Mouse (Mus musculus) intestine, postnatal 0 days (tissue): ENCODE results near the gene Nr5a2. TPM values are rescaled to one million over a fixed set of nuclear protein-coding genes. Genes with fewer than 3 reads are reported as not detected.
A peak's percentile ranks its signal among the peaks of the same experiment; 100 is the strongest.

Experiments used
- ATAC-seq: fragments of 200-750 bp; cut with Nextera tagmentation; 2 replicates; pipeline ENCODE4 v1.8.0; 2017; ENCODE audit warnings: mild to moderate bottlenecking, moderate TSS enrichment, moderate library complexity
- H3K27ac ChIP-seq: fragments of 300-500 bp; sonication (generic); 2 replicates; pipeline ENCODE4 v1.5.1; 2014; ENCODE audit warnings: mild to moderate bottlenecking, low read depth, low read length, moderate library complexity
- H3K27me3 ChIP-seq: fragments of 300-500 bp; sonication (generic); replicated peaks from 2 replicates; pipeline ENCODE4 v1.6.1; 2014; ENCODE audit warnings: low read length, mixed read lengths; ENCODE audit not compliant: control insufficient read depth, insufficient read depth
- H3K36me3 ChIP-seq: fragments of 300-500 bp; sonication (generic); 2 replicates; pipeline ENCODE4 v1.6.1; 2014; ENCODE audit warnings: mild to moderate bottlenecking, moderate library complexity; ENCODE audit not compliant: control insufficient read depth, insufficient read depth
- H3K4me1 ChIP-seq: fragments of 300-500 bp; sonication (generic); replicated peaks from 2 replicates; pipeline ENCODE4 v1.6.1; 2014; ENCODE audit warnings: antibody characterized with exemption, low read length, mixed read lengths; ENCODE audit not compliant: control insufficient read depth, insufficient read depth
- H3K4me2 ChIP-seq: fragments of 300-500 bp; sonication (generic); replicated peaks from 2 replicates; pipeline ENCODE4 v1.6.1; 2014; ENCODE audit warnings: low read depth, mild to moderate bottlenecking, moderate library complexity
- H3K4me3 ChIP-seq: fragments of 300-500 bp; sonication (generic); 2 replicates; pipeline ENCODE4 v1.5.1; 2014; ENCODE audit warnings: low read depth, low read length
- H3K9ac ChIP-seq: fragments of 300-500 bp; sonication (generic); 2 replicates; pipeline ENCODE4 v1.6.1; 2014; ENCODE audit warnings: mild to moderate bottlenecking, low read depth, low read length
- H3K9me3 ChIP-seq: fragments of 300-500 bp; sonication (generic); 2 replicates; pipeline ENCODE4 v1.6.1; 2016; ENCODE audit warnings: mixed run types; ENCODE audit not compliant: control insufficient read depth
- CTCF ChIP-seq: sonication (generic); IDR thresholded peaks from 2 replicates; pipeline ENCODE4 v1.5.1; 2016; ENCODE audit warnings: low read depth, mild to moderate bottlenecking, control low read depth, antibody characterized with exemption, moderate library complexity
- WGBS: fragments of 180-500 bp; shearing (Covaris S2); extraction: QIAGEN DNeasy Blood & Tissue Kit; methylation state at CpG from one replicate; pipeline ENCODE4 v1.1.7; 2014; 5-methylcytosine and 5-hydroxymethylcytosine counted together
- polyA plus RNA-seq: library from polyadenylated mRNA; unstranded; fragments of >200 nt; fragmentation: Nextera tagmentation; extraction: Ambion mirVana; gene quantifications from 2 replicates; pipeline ENCODE4 v1.2.1, GENCODE M21; 2015

The Nr5a2 gene
- polyA plus RNA-seq, 1 experiment from 2014 or later = 3.9 TPM

- H3K4me1 ChIP-seq = peaks cover 18% of the 10 kb centered on the region
- peak overlapping the region; percentile 37 for H3K4me2 ChIP-seq
- no peak overlapping the region; the same call in 1 of the 2 replicates for H3K27ac ChIP-seq
- no peak for TF ChIP-seq CTCF
- no peak overlapping the region for H3K9ac ChIP-seq
- no peaks in the 10 kb centered on the region for H3K27me3 ChIP-seq
- no peaks in the 10 kb centered on the region for H3K9me3 ChIP-seq
- WGBS = 30% methylated on average over 2 of the region's 2 CpGs
- ATAC-seq = no peak
- H3K4me3 ChIP-seq = no peak overlapping the region
- H3K36me3 ChIP-seq = no peaks in the 10 kb centered on the region
Measured at GRCm38 (mm10) chr1:136894753-136895152, 65.5 kb downstream of the Nr5a2 start.

DNA sequence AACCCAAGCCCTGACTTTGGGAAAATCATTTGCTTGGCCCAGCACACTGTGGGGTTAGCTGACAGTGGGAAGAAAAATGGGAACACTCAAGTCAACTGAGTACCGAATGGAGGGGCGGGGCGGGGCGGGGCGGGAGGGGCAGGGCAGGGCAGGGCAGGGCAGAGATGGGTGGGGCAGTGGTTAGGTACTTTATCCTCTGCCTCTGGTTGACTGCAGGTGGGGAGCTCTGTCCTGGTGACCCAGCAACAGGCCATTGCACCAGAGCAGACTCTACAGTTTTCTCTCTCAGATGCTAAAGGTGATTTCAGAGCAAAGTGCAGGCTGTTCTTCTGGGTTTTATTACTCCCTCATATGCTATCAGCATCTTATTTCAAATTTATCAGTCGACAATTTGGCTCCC lies 67.1 kb downstream of the Nr5a2 start:
- no peaks in the 10 kb centered on the region for H3K36me3 ChIP-seq
- no peaks in the 10 kb centered on the region for H3K27me3 ChIP-seq
- 47% methylated on average over 6 of the region's 6 CpGs for WGBS
- no peak overlapping the region for H3K27ac ChIP-seq
- no peak overlapping the region for H3K4me2 ChIP-seq
- no peak for TF ChIP-seq CTCF
- peaks cover 18% of the 10 kb centered on the region for H3K4me1 ChIP-seq
- no peaks in the 10 kb centered on the region for H3K9me3 ChIP-seq
- H3K9ac ChIP-seq = no peak overlapping the region
- no peak overlapping the region for H3K4me3 ChIP-seq
- ATAC-seq = peak; percentile 73

DNA sequence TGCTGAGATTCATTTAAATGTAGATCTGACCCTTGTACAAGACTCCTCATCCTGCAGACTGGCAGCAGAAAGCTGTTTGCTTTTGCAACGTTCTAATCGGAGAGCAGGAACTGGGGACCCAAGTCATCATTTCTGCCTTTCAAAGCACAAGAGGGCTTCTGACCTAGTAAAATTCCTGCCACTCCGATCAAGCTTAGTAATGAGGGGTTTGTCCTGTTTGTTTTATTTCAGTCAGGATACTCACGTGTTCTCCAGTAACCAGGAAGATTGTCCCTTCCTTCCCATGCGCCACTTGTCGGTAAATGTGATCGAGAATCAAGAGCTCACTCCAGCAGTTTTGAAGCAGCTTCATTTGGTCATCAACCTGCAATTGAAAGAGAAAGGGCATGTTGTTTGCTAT lies 69.8 kb downstream of the Nr5a2 start:
- Histone ChIP-seq H3K4me2 (no peak overlapping the region), H3K9ac (no peak overlapping the region), H3K27me3 (no peaks in the 10 kb centered on the region), H3K27ac (no peak overlapping the region), H3K9me3 (no peaks in the 10 kb centered on the region), H3K4me1 (peaks cover 17% of the 10 kb centered on the region), H3K36me3 (no peaks in the 10 kb centered on the region; the same call in 1 of the 2 replicates), H3K4me3 (no peak overlapping the region)
- no peak for ATAC-seq
- no peak for TF ChIP-seq CTCF
- 56% methylated on average over 7 of the region's 7 CpGs for WGBS

DNA sequence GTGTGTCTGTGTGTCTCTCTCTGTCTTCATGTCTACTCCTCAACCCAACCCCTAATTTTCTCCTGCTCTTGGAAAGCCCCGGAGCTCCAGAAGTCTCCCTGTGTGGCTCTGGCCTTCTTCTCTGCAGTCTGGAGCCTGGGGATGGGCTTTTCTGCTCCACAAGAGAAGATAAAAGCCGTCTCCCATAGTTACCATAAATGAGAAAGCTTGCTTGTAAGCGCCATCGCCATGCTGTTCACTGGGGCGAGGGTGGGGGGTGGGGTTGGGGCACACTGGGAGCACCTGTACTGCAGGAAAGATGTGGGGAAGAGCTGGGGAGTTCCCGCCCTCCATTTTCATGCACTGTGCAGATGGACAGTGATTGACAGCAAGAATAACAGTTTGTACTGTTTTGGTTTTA lies 71.5 kb downstream of the Nr5a2 start:
- H3K4me1 ChIP-seq = peaks cover 5% of the 10 kb centered on the region; the same call in 1 of the 2 replicates
- WGBS = 74% methylated on average over 6 of the region's 6 CpGs
- H3K4me2 ChIP-seq = no peak overlapping the region
- H3K9ac ChIP-seq = no peak overlapping the region
- H3K4me3 ChIP-seq = no peak overlapping the region
- H3K36me3 ChIP-seq = no peaks in the 10 kb centered on the region; the same call in 1 of the 2 replicates
- TF ChIP-seq CTCF = no peak
- H3K27me3 ChIP-seq = no peaks in the 10 kb centered on the region
- H3K27ac ChIP-seq = no peak overlapping the region
- no peak for ATAC-seq
- H3K9me3 ChIP-seq = no peaks in the 10 kb centered on the region

- H3K9ac ChIP-seq = no peak overlapping the region
- no peak overlapping the region for H3K4me3 ChIP-seq
- no peaks in the 10 kb centered on the region for H3K9me3 ChIP-seq
- no peak for TF ChIP-seq CTCF
- H3K4me2 ChIP-seq = no peak overlapping the region
- H3K4me1 ChIP-seq = peaks cover 2% of the 10 kb centered on the region; the same call in 1 of the 2 replicates
- no peak overlapping the region for H3K27ac ChIP-seq
- H3K36me3 ChIP-seq = peaks cover 4% of the 10 kb centered on the region; the same call in 1 of the 2 replicates
- no peaks in the 10 kb centered on the region for H3K27me3 ChIP-seq
- ATAC-seq = no peak
- WGBS = 34% methylated on average over 6 of the region's 6 CpGs
Measured at GRCm38 (mm10) chr1:136886678-136887077, 73.6 kb downstream of the Nr5a2 start.

DNA sequence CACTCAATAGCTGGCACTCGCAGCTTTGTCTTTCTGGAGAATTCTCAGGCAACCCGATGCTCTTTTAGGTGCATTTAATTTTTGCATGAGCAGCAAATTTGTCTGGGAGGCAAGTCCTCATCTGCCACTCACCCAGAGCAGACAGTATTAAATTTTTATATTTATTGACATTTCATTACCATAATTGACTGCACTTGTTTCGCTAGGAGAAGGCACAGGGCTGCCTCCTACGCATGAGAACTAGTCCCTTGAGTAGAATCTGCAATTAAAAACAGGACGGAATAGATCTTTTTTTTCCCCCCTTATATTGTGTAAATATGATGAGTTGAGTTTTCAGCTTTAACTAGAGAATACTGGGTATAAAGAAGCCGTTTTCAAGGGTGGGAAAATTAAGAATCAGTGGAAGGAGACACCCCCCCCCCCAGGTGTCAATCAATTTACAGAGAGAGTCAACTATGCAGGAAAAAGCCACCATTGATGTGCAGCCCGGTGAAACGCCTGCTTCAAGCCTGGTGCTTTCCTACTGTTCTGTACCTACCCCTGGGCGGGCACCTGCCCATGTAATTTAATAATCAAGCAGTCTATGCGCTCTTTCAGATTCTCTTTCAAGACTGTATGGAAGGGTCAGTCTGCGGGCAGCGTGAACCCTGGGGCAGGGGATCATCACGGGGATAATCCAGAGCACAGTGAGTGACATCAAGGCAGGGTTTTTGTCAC lies 76.6 kb downstream of the Nr5a2 start:
- no peak overlapping the region for H3K4me2 ChIP-seq
- TF ChIP-seq CTCF = no peak
- no peaks in the 10 kb centered on the region for H3K27me3 ChIP-seq
- no peak overlapping the region for H3K27ac ChIP-seq
- peaks cover 4% of the 10 kb centered on the region; the same call in 1 of the 2 replicates for H3K36me3 ChIP-seq
- H3K4me1 ChIP-seq = peaks cover 2% of the 10 kb centered on the region; the same call in 1 of the 2 replicates
- no peaks in the 10 kb centered on the region for H3K9me3 ChIP-seq
- 92% methylated on average over 13 of the region's 13 CpGs for WGBS
- no peak overlapping the region for H3K9ac ChIP-seq
- no peak for ATAC-seq
- H3K4me3 ChIP-seq = no peak overlapping the region
